ENCODE assay signal across 8 mouse cellular contexts in the genomic region with DNA sequence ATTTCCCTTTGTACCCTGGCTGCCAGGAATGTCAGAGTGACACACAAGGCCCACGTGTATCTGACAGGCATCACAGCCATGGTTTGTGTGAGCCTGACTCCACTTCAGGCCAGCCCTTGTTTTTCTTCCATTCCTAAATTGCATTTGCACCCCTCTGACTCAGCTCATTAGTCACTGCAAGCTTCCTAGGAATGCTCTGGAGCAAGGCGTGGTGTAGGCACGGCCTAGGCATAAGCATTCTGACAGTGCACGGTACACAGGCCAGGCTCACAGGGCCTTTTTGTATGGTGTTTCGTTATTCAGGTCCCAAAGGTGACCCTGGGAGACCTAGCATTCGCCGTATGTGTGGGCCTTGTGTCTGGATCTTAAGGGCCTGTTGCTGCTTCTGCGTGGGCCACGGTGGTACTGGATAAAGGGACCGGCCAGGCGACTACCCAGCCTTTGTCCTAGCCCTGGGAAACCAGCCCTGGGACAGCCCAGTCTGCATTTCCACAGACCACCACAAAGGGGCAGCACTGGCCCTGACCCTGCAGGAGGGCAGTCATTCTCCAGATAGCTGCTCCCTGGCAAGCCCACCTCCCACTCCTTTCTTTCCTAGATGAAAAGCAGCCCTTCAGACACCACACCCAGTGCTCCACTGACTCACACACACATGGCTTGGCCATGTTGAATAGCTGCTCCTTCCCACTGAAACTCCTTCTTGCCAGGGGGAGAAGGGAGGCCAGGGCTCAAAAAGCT. TPM values are rescaled to one million over a fixed set of nuclear protein-coding genes. Genes with fewer than 3 reads are reported as not detected.
A peak's percentile ranks its signal among the peaks of the same experiment; 100 is the strongest.
DNase-seq lines count a peak whose midpoint lies in the region; ATAC-seq and TF ChIP-seq lines count a peak whose summit lies in the region.

No protein-coding gene starts in this region.

- H3K4me2 ChIP-seq in lung, postnatal 0 days (replicated peaks; ENCODE audit: low read depth, low read length): no peak overlapping the region
- no peak overlapping the region for H3K4me2 ChIP-seq in stomach, postnatal 0 days (replicated peaks; ENCODE audit: low read depth)

- H3K9ac ChIP-seq in lung, postnatal 0 days (replicated peaks; ENCODE audit: low read depth): no peak overlapping the region
- H3K9ac ChIP-seq in stomach, postnatal 0 days (ENCODE audit: low read length): no peak overlapping the region

- ATAC-seq in lung, postnatal 0 days: peak; percentile 89
- peak; percentile 66 for ATAC-seq in stomach, postnatal 0 days (ENCODE audit: low FRiP score, low TSS enrichment)

- no peaks in the 10 kb centered on the region for H3K27me3 ChIP-seq in embryonic facial prominence, embryonic 10.5 days (replicated peaks; ENCODE audit: low read depth, poor library complexity, severe bottlenecking)
- H3K27me3 ChIP-seq in lung, postnatal 0 days (replicated peaks; ENCODE audit: insufficient read depth, low read length): no peaks in the 10 kb centered on the region
- no peaks in the 10 kb centered on the region for H3K27me3 ChIP-seq in stomach, postnatal 0 days (ENCODE audit: control insufficient read depth, insufficient read depth, low read length)

- DNase-seq in cerebellum, adult 18-20 months: peak; percentile 41 to 52
- no peak for DNase-seq in cerebellum, adult 9-11 months
- peak; percentile 31 for DNase-seq in right cerebral cortex, adult 2 months (ENCODE audit: low spot score in 2 of 2)
- DNase-seq in right cerebral cortex, postnatal 14 days: no peak
- peak; percentile 71 for DNase-seq in embryonic facial prominence, embryonic 10.5 days (ENCODE audit: low spot score)
- DNase-seq in heart, postnatal 4 days: peak; percentile 88
- peak; percentile 90 for DNase-seq in lung, postnatal 0 days (ENCODE audit: low spot score)
- peak; percentile 80 for DNase-seq in stomach, postnatal 0 days (ENCODE audit: low spot score)

- peaks cover 82% of the 10 kb centered on the region for H3K36me3 ChIP-seq in embryonic facial prominence, embryonic 10.5 days (replicated peaks)
- H3K36me3 ChIP-seq in lung, postnatal 0 days (ENCODE audit: insufficient read depth, low read length): peaks cover 33% of the 10 kb centered on the region
- H3K36me3 ChIP-seq in stomach, postnatal 0 days (ENCODE audit: control insufficient read depth, insufficient read depth, low read length): peaks cover 22% of the 10 kb centered on the region

- no peak overlapping the region for H3K27ac ChIP-seq in embryonic facial prominence, embryonic 10.5 days (replicated peaks)
- H3K27ac ChIP-seq in lung, postnatal 0 days (ENCODE audit: low read length): peak overlapping the region; percentile 59; the same call in 1 of the 2 replicates
- peak overlapping the region; percentile 46 for H3K27ac ChIP-seq in stomach, postnatal 0 days (replicated peaks)

- TF ChIP-seq EP300 in lung, postnatal 0 days (IDR thresholded peaks at IDR 0.05): no peak
- TF ChIP-seq EP300 in stomach, postnatal 0 days (optimal IDR thresholded peaks at IDR 0.05): no peak

- WGBS in embryonic facial prominence, embryonic 10.5 days: 76% methylated on average over 11 of the region's 11 CpGs
- WGBS in lung, postnatal 0 days: 72% methylated on average over 11 of the region's 11 CpGs
- WGBS in stomach, postnatal 0 days: 54% methylated on average over 11 of the region's 11 CpGs

- peaks cover 19% of the 10 kb centered on the region for H3K4me1 ChIP-seq in embryonic facial prominence, embryonic 10.5 days
- H3K4me1 ChIP-seq in lung, postnatal 0 days (ENCODE audit: insufficient read depth, low read depth, low read length): no peaks in the 10 kb centered on the region
- H3K4me1 ChIP-seq in stomach, postnatal 0 days (replicated peaks; ENCODE audit: control insufficient read depth, insufficient read depth): no peaks in the 10 kb centered on the region

- no peaks in the 10 kb centered on the region for H3K9me3 ChIP-seq in embryonic facial prominence, embryonic 10.5 days
- H3K9me3 ChIP-seq in lung, postnatal 0 days (ENCODE audit: low read length): no peaks in the 10 kb centered on the region
- H3K9me3 ChIP-seq in stomach, postnatal 0 days (ENCODE audit: control insufficient read depth, low read length): no peaks in the 10 kb centered on the region

- H3K4me3 ChIP-seq in embryonic facial prominence, embryonic 10.5 days: no peak overlapping the region
- H3K4me3 ChIP-seq in lung, postnatal 0 days (ENCODE audit: low read depth, low read length): no peak overlapping the region
- H3K4me3 ChIP-seq in stomach, postnatal 0 days (ENCODE audit: low read depth, low read length): no peak overlapping the region

- TF ChIP-seq CTCF in lung, postnatal 0 days (IDR thresholded peaks at IDR 0.05): peak; percentile 91
- TF ChIP-seq CTCF in stomach, postnatal 0 days (IDR thresholded peaks at IDR 0.05; ENCODE audit: low read depth): peak; percentile 86

RNA-seq across cellular contexts. Expression of a gene that starts 7.9 kb away (rescaled TPM):
- 181 and 182 TPM in 2 replicates for polyA plus RNA-seq in embryonic facial prominence, embryonic 10.5 days (2016; fragmentation: Nextera tagmentation; extraction: Ambion mirVana)
- total RNA-seq in heart, postnatal 4 days (2021): 10 to 100 TPM; 52.6 to 58.4 TPM
- polyA plus RNA-seq in lung, postnatal 0 days (2015; fragmentation: Nextera tagmentation; extraction: Ambion mirVana): 77.0 and 78.8 TPM in 2 replicates
- 56.3 and 58.7 TPM in 2 replicates for polyA plus RNA-seq in stomach, postnatal 0 days (2015; fragmentation: Nextera tagmentation; extraction: Ambion mirVana)

RNA-seq across cellular contexts. Expression of a gene that starts 15.3 kb away (rescaled TPM):
- polyA plus RNA-seq in embryonic facial prominence, embryonic 10.5 days (2016; fragmentation: Nextera tagmentation; extraction: Ambion mirVana): 194 and 204 TPM in 2 replicates
- 100 to 1,000 TPM; 135 to 141 TPM for total RNA-seq in heart, postnatal 4 days (2021)
- 170 and 183 TPM in 2 replicates for polyA plus RNA-seq in lung, postnatal 0 days (2015; fragmentation: Nextera tagmentation; extraction: Ambion mirVana)
- 117 and 145 TPM in 2 replicates for polyA plus RNA-seq in stomach, postnatal 0 days (2015; fragmentation: Nextera tagmentation; extraction: Ambion mirVana)

RNA-seq across cellular contexts. Expression of a gene that starts 34.5 kb away (rescaled TPM):
- 87.2 and 90.4 TPM in 2 replicates for polyA plus RNA-seq in embryonic facial prominence, embryonic 10.5 days (2016; fragmentation: Nextera tagmentation; extraction: Ambion mirVana)
- total RNA-seq in heart, postnatal 4 days (2021): 10 to 100 TPM; 54.6 to 56.3 TPM
- 38.2 and 40.2 TPM in 2 replicates for polyA plus RNA-seq in lung, postnatal 0 days (2015; fragmentation: Nextera tagmentation; extraction: Ambion mirVana)
- 39.9 and 44.8 TPM in 2 replicates for polyA plus RNA-seq in stomach, postnatal 0 days (2015; fragmentation: Nextera tagmentation; extraction: Ambion mirVana)

Comparison
In these comparisons a context has a peak if more than half of its experiments do, and no peak if none do; other contexts are left out.
1. DNase-seq: peak in cerebellum, adult 18-20 months (2 of 2), right cerebral cortex, adult 2 months (2 of 2), embryonic facial prominence, embryonic 10.5 days (single experiment), heart, postnatal 4 days (single experiment), lung, postnatal 0 days (single experiment) and stomach, postnatal 0 days (single experiment); none in cerebellum, adult 9-11 months (single experiment) and right cerebral cortex, postnatal 14 days (single experiment).